Mouse (Mus musculus) neural tube, embryonic 12.5 days (tissue): ENCODE measurements at regions not wholly inside any gene's neighbourhood (a gene's known extent, or its start where the extent isn't known, plus 50 kb on each side); places are given as distances from the start of the nearest gene placed in this dataset.
A peak's percentile ranks its signal among the peaks of the same experiment; 100 is the strongest.

Source experiments
- ATAC-seq: fragments of 200-750 bp; cut with Nextera tagmentation; 2 replicates; pipeline ENCODE4 v1.8.0; 2017; ENCODE audit warnings: low read depth, mild to moderate bottlenecking, moderate TSS enrichment, moderate library complexity; ENCODE audit not compliant: low FRiP score
- H3K27ac ChIP-seq: fragments of 300-500 bp; sonication (generic); 2 replicates; pipeline ENCODE4 v1.5.1; 2016
- H3K27me3 ChIP-seq: fragments of 300-500 bp; sonication (generic); replicated peaks from 2 replicates; pipeline ENCODE4 v1.6.1; 2016; ENCODE audit warnings: mild to moderate bottlenecking
- H3K36me3 ChIP-seq: fragments of 300-500 bp; sonication (generic); 2 replicates; pipeline ENCODE4 v1.6.1; 2016; ENCODE audit warnings: mild to moderate bottlenecking
- H3K4me1 ChIP-seq: fragments of 300-500 bp; sonication (generic); 2 replicates; pipeline ENCODE4 v1.6.1; 2016
- H3K4me2 ChIP-seq: fragments of 300-500 bp; sonication (generic); replicated peaks from 2 replicates; pipeline ENCODE4 v1.6.1; 2016; ENCODE audit warnings: mild to moderate bottlenecking
- H3K4me3 ChIP-seq: fragments of 300-500 bp; sonication (generic); 2 replicates; pipeline ENCODE4 v1.5.1; 2016
- H3K9ac ChIP-seq: fragments of 300-500 bp; sonication (generic); 2 replicates; pipeline ENCODE4 v1.6.1; 2016; ENCODE audit warnings: mild to moderate bottlenecking
- H3K9me3 ChIP-seq: fragments of 300-500 bp; sonication (generic); 2 replicates; pipeline ENCODE4 v1.6.1; 2016; ENCODE audit warnings: mild to moderate bottlenecking
- WGBS: fragments of 180-500 bp; shearing (Covaris S2); methylation state at CpG from one replicate; pipeline ENCODE4 v1.1.7; 2016; 5-methylcytosine and 5-hydroxymethylcytosine counted together

DNA sequence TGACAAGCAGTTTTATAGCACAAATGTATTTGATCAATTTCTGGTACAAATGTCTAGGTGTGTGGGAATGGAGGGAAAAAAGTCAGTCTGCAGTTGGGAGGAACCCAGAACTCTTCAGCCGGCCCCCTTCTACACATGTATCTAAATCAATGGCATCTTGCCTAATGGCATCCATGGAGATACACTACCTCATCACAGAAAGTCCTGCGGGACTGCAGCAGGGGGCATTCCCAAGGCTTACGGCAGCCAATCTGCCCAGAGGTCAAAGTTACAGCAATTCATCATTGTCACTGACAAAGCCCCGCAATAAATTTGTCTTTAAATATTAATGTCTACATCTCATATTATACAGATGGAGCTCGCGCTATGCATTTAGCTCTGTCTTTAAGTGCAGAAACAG, 135.7 kb upstream of the Arhgap5 start:
- Histone ChIP-seq H3K9me3 (no peaks in the 10 kb centered on the region), H3K4me3 (no peak overlapping the region), H3K36me3 (no peaks in the 10 kb centered on the region), H3K9ac (no peak overlapping the region), H3K4me1 (peaks cover 8% of the 10 kb centered on the region; the same call in 1 of the 2 replicates), H3K4me2 (no peak overlapping the region), H3K27ac (no peak overlapping the region), H3K27me3 (no peaks in the 10 kb centered on the region)
- peak; percentile 61; the same call in 1 of the 2 replicates for ATAC-seq
- WGBS = 35% methylated on average over 6 of the region's 6 CpGs

DNA sequence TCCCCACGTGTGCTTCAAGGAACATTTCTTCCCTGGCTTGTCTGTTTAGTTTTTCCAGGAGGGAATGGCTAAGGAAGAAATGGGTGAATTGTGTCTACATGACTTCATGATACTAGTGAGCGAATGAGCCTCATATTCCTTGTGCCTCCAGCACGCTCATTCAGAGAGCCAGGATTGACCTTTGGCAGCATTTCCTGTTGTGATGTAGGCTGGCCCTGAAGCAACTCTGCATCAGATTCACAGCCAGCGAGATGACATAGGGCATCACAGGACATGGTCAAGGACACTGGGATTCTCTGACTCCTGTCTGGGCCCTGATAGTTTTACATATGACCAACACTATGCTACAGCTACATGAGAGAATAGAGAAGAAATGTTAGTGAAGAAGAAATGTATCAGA, 135.3 kb upstream of the Arhgap5 start:
- Histone ChIP-seq H3K4me1 (peaks cover 8% of the 10 kb centered on the region; the same call in 1 of the 2 replicates), H3K27ac (no peak overlapping the region), H3K9me3 (no peaks in the 10 kb centered on the region), H3K4me2 (no peak overlapping the region), H3K27me3 (no peaks in the 10 kb centered on the region), H3K9ac (no peak overlapping the region), H3K36me3 (no peaks in the 10 kb centered on the region), H3K4me3 (no peak overlapping the region)
- no peak for ATAC-seq
- 59% methylated on average over 4 of the region's 4 CpGs for WGBS

DNA sequence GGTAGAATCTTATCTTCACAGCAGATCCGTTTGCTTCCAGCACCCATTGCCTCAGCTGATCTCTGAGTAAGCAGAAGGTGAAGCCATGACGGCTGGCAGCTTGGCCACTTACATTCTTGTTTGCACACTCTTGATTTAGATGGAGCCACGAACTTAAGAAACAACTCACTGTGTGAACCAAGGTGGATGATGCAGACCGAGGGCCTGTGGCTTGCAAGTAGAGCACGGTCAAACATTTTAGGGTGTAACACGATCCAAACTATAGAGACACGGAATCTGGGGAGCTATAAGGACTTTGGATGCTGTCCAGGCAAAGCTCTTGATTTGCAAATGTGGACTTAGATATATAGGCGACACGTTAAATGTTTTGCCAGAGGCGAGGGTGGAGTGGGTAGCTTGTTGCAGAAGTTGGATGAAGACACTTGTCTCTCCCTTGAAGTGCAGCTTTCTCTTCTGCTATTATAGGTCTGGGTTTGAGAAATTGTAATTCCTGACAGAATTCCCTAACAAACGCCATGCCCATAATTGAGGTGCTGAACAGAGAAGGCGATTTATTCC, 133.5 kb upstream of the Arhgap5 start:
- Histone ChIP-seq H3K27ac (no peak overlapping the region), H3K4me3 (no peak overlapping the region), H3K9ac (no peak overlapping the region), H3K4me2 (no peak overlapping the region), H3K27me3 (no peaks in the 10 kb centered on the region), H3K9me3 (no peaks in the 10 kb centered on the region), H3K4me1 (peaks cover 8% of the 10 kb centered on the region; the same call in 1 of the 2 replicates), H3K36me3 (no peaks in the 10 kb centered on the region)
- ATAC-seq = no peak
- 81% methylated on average over 12 of the region's 12 CpGs for WGBS

DNA sequence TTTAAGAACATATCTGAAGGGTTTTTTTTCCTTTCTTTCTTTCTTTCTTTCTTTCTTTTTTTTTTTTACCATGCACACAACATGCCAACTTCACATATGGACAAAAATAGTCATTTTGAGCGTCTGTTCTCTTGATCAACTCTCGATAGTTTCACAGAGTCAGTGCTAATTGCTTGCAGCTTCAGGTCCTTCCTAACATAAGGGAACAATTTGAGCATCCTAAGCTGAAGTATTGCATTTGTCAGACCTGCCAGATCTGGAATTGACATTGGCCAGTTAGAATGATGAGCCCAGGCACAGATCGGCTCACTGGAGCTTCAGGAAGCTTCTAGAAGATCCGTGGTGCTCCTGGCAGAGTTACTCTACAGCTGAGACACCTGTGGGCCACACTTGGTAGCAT, 128.7 kb upstream of the Arhgap5 start:
- no peaks in the 10 kb centered on the region for H3K27me3 ChIP-seq
- ATAC-seq = no peak
- H3K36me3 ChIP-seq = no peaks in the 10 kb centered on the region
- no peak overlapping the region for H3K27ac ChIP-seq
- no peak overlapping the region for H3K4me2 ChIP-seq
- no peak overlapping the region for H3K9ac ChIP-seq
- no peak overlapping the region for H3K4me3 ChIP-seq
- H3K9me3 ChIP-seq = no peaks in the 10 kb centered on the region
- H3K4me1 ChIP-seq = peaks cover 3% of the 10 kb centered on the region; the same call in 1 of the 2 replicates
- 90% methylated on average over 4 of the region's 4 CpGs for WGBS

DNA sequence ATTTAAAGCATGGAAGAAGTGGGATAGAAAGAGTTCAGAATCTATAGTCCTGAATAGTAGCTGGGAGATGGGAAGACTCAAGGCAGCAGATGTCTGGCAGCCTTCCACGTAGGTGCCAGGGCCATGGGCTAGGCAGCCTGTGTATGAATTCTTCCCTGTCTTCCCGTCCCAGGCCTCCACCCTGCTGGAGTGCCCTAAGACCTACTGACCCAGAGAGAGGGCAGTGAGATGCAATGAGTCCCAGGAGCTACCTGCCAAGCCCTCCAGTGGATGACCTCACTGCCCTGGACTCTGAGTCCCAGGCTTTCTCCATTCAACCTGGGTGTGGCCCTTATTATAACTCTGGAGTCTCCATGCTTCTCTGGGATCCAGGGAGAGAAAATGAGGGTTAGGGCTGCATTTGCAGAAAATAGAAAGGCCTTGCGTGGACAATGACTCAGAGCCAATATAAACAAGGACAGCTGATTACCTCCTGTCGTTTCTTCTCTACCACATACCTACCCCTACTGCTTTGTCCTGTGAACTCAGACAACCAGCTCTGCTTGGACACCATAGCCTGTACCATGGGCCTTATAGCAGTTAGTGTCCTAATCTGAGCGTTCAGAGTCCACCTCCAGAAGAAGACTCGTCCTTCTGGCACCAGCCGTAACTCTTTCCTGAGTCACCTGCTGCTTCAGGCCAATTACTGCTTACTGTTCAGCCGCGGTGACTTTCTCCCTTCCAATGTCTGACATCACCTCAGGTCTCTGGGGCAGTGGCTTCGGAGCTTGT, 126.9 kb upstream of the Arhgap5 start:
- Histone ChIP-seq H3K27ac (no peak overlapping the region), H3K27me3 (no peaks in the 10 kb centered on the region), H3K9ac (no peak overlapping the region), H3K4me1 (peaks cover 17% of the 10 kb centered on the region), H3K9me3 (no peaks in the 10 kb centered on the region), H3K36me3 (no peaks in the 10 kb centered on the region), H3K4me3 (no peak overlapping the region), H3K4me2 (no peak overlapping the region)
- ATAC-seq = no peak
- WGBS = 78% methylated on average over 10 of the region's 10 CpGs

DNA sequence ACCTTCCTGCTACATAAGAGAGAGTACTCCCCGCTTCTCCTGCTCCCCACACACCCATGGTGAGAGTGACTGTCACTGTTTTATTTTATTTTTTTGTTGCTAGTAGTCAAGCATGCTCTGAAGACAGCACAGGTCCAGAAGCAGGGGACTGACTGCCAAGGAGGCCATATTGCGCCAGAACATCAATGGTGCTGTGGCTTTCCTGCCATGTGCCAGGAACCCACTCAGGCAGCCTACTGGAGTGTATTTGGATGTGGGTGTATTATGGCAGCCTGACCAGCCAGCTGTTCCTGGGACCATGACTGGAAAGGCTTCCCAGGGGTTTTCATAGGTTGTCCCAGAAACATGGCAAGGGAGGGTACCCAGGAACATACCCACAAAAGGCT, 126.3 kb upstream of the Arhgap5 start:
- WGBS = 90% methylated on average over 2 of the region's 2 CpGs
- ATAC-seq = no peak
- Histone ChIP-seq H3K9ac (no peak overlapping the region), H3K4me2 (no peak overlapping the region), H3K27ac (no peak overlapping the region), H3K4me3 (no peak overlapping the region), H3K36me3 (no peaks in the 10 kb centered on the region), H3K4me1 (peaks cover 23% of the 10 kb centered on the region), H3K9me3 (no peaks in the 10 kb centered on the region), H3K27me3 (no peaks in the 10 kb centered on the region)

DNA sequence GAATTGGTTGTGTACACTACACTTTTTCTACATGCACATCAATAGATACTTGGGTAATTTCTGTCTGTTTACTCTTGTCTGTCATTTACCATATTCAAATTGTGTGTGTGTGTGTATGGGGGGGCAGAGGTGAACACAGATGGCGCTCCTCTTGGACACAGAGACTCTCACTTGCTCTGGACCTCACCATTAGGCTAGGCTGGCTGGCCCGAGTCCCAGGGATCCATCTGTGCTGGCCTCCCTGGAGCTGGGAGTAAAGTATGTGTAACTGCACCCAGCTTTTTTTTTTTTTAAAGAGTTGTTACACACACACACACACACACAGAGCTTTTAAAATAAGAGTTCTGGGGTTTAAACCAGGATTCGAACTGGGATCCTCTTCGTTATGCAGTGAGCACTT, 124.5 kb upstream of the Arhgap5 start:
- H3K27me3 ChIP-seq = no peaks in the 10 kb centered on the region
- H3K36me3 ChIP-seq = no peaks in the 10 kb centered on the region
- H3K9ac ChIP-seq = no peak overlapping the region
- no peak overlapping the region for H3K4me2 ChIP-seq
- WGBS = 89% methylated on average over 4 of the region's 4 CpGs
- no peak overlapping the region for H3K4me3 ChIP-seq
- no peaks in the 10 kb centered on the region for H3K9me3 ChIP-seq
- ATAC-seq = no peak
- H3K27ac ChIP-seq = no peak overlapping the region
- H3K4me1 ChIP-seq = peaks cover 31% of the 10 kb centered on the region

DNA sequence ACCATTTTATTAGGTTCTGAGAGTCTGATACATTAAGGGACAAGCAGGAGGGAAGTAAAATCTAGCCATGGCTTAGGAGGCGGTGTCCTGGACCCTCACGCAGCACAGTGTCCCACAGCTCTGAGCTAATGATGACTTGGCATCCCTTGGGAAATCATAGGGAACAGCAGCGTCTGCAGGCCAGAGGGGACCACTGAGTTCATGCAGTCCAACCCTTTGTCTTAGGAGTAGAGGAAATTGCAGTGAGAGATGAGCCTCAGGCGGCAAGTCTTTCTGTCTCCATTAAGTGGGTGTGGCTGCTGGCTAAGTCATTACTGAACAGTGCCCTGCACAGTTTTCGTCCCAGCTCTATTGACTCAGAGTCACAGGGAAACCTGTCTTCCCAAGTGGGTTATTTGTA, 123.8 kb upstream of the Arhgap5 start:
- Histone ChIP-seq H3K4me1 (peaks cover 31% of the 10 kb centered on the region), H3K4me2 (no peak overlapping the region), H3K9ac (no peak overlapping the region), H3K4me3 (no peak overlapping the region), H3K36me3 (no peaks in the 10 kb centered on the region), H3K9me3 (no peaks in the 10 kb centered on the region), H3K27ac (no peak overlapping the region), H3K27me3 (no peaks in the 10 kb centered on the region)
- 28% methylated on average over 5 of the region's 5 CpGs for WGBS
- peak; percentile 80 for ATAC-seq

DNA sequence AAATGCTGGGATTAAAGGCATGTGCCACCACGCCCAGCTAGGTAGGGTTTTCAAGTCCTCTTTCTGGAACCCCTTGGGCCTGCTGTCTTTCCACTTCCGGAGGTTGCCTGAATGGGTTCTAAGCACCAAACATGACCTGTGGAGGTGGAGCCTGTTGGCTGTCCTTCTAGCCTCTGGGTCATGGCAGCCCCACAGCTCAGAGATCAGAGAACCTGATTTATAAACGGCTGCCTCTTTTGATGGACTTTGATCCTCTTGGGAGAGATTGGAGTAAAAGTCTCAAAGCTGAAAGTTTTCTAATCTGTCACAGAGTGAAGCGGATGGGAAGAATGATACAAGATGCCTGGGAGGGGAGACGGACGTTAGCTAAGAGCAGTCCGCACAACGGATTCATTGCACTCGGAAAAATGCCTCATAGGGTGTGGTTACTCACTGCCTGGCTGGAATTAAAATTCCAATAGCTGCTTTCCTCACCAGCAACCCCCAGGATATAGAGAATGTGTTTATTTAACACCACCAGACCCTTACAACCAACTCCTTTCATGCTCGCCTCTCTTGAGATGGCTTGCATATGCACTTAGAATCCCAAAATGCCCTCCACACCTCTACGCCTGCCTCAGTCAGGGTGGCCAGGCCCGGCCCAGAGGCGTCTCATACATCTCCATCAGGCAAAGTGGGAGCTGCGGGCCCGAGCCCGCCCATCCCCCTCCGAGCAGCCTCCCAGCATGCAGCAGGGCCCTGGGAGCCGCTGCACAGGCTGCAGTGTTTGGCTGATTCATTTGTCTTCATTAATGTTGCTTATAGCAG, 122.4 kb upstream of the Arhgap5 start:
- Histone ChIP-seq H3K36me3 (no peaks in the 10 kb centered on the region), H3K4me1 (peaks cover 31% of the 10 kb centered on the region), H3K27ac (0 out of 2 replicates have a peak overlapping the region, but pooled peaks have one; percentile 5), H3K9me3 (no peaks in the 10 kb centered on the region), H3K27me3 (no peaks in the 10 kb centered on the region), H3K9ac (no peak overlapping the region), H3K4me2 (no peak overlapping the region), H3K4me3 (no peak overlapping the region)
- ATAC-seq = peak; percentile 74
- WGBS = 43% methylated on average over 18 of the region's 18 CpGs

DNA sequence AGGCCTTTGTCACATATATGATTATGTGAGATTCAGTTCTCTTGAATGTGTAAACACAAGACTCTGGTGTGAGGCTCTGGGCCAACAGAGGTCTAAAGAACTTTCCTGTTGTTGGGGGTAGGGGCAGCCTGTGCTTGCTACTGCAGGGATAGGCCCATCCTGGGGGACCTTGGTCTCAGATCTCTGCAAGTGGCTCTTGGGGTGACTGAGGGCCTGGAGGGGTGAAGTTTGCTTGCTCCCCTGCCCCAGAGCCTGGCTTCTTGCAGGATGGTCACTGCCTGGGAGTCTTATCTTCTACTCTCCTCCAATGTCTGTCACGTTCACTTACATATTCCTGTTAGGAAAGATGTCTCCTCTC, 121.8 kb upstream of the Arhgap5 start:
- ATAC-seq = no peak
- 80% methylated on average over 1 of the region's 1 CpGs for WGBS

DNA sequence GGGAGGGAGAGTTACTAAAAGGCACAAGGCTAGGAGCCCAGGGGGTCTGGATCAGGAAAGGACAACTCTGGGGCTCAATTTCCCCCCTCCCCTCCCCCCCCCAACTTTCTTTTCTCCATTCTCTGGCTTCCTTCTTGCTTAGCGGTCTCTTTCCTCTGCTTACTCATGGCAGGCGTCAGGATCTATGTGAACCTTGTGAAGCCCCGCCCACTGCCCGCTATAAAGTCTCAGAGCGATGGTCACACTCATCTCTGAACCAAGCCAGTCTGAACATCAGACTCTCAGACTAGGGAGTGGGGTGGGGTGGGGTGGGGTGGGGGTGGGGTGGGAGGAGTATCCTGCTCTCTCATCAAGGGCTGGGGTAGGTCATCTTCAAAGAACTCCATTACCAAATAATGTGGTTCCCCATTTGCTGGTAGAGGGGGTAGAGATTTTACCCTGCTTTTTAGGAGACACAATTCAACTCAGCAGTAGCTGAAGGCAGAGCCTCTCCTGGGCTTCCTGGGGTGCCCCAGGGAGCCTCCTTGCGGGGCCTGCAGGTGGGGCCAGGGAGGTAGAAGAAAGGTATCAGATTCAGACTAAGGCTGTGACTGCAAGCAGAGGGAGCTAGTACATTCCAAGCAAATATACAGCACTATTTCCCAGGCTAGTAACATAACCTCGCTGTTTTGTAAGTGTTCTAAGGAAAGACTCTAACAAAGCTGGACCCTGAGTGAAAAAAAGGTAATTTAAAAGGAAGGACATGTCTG, 120.8 kb upstream of the Arhgap5 start:
- Histone ChIP-seq H3K4me2 (peak overlapping the region; percentile 30), H3K36me3 (no peaks in the 10 kb centered on the region), H3K27me3 (no peaks in the 10 kb centered on the region), H3K9ac (no peak overlapping the region), H3K9me3 (no peaks in the 10 kb centered on the region), H3K27ac (no peak overlapping the region), H3K4me3 (no peak overlapping the region), H3K4me1 (peaks cover 31% of the 10 kb centered on the region)
- WGBS = 6% methylated on average over 7 of the region's 7 CpGs
- peak; percentile 39 for ATAC-seq

More for the DNA sequence above, 121.8 kb upstream of the Arhgap5 start:
- Histone ChIP-seq H3K4me1 (peaks cover 31% of the 10 kb centered on the region), H3K36me3 (no peaks in the 10 kb centered on the region), H3K9me3 (no peaks in the 10 kb centered on the region), H3K27me3 (no peaks in the 10 kb centered on the region), H3K4me3 (no peak overlapping the region), H3K27ac (0 out of 2 replicates have a peak overlapping the region, but pooled peaks have one; percentile 15), H3K4me2 (no peak overlapping the region), H3K9ac (no peak overlapping the region)

DNA sequence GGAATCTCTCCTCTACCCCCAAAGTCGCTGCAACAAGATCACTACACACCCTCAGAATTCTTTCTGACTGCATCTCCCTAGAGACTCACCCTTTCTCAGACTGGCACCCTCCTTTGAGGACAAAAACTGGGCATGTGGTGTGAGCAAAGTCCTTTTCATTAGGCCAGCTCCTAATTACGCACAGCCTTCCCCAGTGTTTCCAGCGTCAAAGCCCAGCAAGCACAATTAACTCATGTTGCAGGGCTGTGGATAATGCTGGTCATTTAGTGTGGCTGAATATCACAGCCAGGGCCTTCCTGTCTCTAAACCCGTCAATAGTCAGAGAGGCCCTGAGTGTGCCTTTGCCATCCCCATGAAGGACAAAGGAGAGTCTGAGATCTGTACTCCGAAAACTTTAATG, 114.2 kb upstream of the Arhgap5 start:
- H3K36me3 ChIP-seq = no peaks in the 10 kb centered on the region
- ATAC-seq = no peak
- no peak overlapping the region for H3K27ac ChIP-seq
- H3K27me3 ChIP-seq = no peaks in the 10 kb centered on the region
- peaks cover 4% of the 10 kb centered on the region; the same call in 1 of the 2 replicates for H3K4me1 ChIP-seq
- H3K9ac ChIP-seq = no peak overlapping the region
- WGBS = 36% methylated on average over 5 of the region's 5 CpGs
- H3K4me2 ChIP-seq = no peak overlapping the region
- H3K4me3 ChIP-seq = no peak overlapping the region
- H3K9me3 ChIP-seq = no peaks in the 10 kb centered on the region
